Mouse (Mus musculus) bone marrow, adult 2 months (tissue): Measurements from ENCODE around the gene Cers3. TPM values are rescaled to one million over a fixed set of nuclear protein-coding genes. Genes with fewer than 3 reads are reported as not detected.

Source experiments
- H3K27ac ChIP-seq: fragments of 200-500 bp; 2 replicates; pipeline ENCODE4 v1.5.1; 2012; ENCODE audit warnings: low read depth, mild to moderate bottlenecking, control low read depth, inconsistent platforms, low read length; ENCODE audit not compliant: control insufficient read depth, poor library complexity, insufficient read depth
- H3K4me1 ChIP-seq: fragments of 200-500 bp; 2 replicates; pipeline ENCODE4 v1.6.1; 2011; ENCODE audit warnings: low read length; ENCODE audit not compliant: control insufficient read depth, insufficient read depth
- H3K4me3 ChIP-seq: fragments of 200-500 bp; replicated peaks from 2 replicates; pipeline ENCODE3; 2011; ENCODE audit warnings: mild to moderate bottlenecking, low read depth, low read length, control low read depth; ENCODE audit not compliant: control insufficient read depth
- CTCF ChIP-seq: fragments of 200-500 bp; IDR thresholded peaks from 2 replicates; pipeline ENCODE4 v1.5.1; 2011; ENCODE audit warnings: low read length, control low read depth; ENCODE audit not compliant: control insufficient read depth, insufficient read depth
- POLR2A ChIP-seq: fragments of 200-500 bp; IDR thresholded peaks from 2 replicates; pipeline ENCODE4 v1.6.1; 2011; ENCODE audit warnings: low read depth, mild to moderate bottlenecking, control low read depth, low read length, borderline replicate concordance; ENCODE audit not compliant: control insufficient read depth
- WGBS: fragments of 180-500 bp; shearing (Covaris S2); methylation state at CpG from one replicate; pipeline ENCODE4 v1.1.7; 2018; 5-methylcytosine and 5-hydroxymethylcytosine counted together
- polyA plus RNA-seq: library from polyadenylated mRNA; stranded (reverse); fragments of >200 nt; gene quantifications from 2 replicates; pipeline ENCODE4 v1.2.4, GENCODE M21; 2011; ENCODE audit warnings: low replicate concordance; ENCODE audit not compliant: missing spikeins, insufficient read depth, insufficient read length

Cers3 gene
- polyA plus RNA-seq, 1 experiment, result 0.97 TPM

DNA sequence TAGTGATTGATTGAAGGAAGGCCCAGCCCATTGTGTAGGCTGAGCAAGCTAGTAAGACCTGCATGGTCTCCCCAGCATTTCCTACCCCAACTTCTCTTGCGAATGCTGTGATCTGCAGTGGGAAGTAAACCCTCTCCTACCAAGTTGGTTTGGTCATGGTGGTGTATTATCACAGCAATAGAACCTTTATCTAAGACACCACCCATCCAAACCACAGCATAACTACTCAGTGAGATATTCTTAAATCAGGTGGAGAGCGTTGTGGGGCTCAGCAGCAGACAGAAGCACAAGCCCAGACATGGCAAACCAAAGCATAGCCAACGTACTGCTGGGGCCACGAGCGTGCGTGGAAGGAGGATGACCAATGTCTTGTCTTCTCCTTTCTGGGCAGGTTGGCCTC lies 106.0 kb downstream of the Cers3 start:
- WGBS, result 67% methylated on average over 6 of the region's 6 CpGs
- no peak overlapping the region for H3K4me3 ChIP-seq
- TF ChIP-seq POLR2A (no peak), CTCF (no peak)
- H3K4me1 ChIP-seq, result no peaks in the 10 kb centered on the region
- H3K27ac ChIP-seq, result no peak overlapping the region

DNA sequence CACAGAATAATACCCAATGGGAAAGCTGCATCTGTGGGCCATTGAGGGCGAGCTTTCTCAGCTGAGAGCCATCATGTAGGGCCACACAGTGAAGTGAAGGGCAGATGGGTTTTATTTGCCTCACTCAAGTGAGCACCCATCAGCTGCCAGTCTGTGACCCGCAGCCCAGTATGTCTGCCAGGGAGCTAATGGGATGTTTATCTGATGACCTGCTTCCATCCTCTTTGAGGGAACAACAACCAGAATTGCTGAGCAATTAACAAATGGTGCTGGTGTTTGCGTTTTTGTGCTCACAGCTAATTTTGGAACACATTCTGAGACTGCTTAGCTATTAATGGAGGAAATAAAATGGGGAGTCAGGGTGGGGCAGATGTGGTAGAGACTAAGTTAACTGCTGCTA lies 108.9 kb downstream of the Cers3 start:
- H3K4me3 ChIP-seq, result no peak overlapping the region
- 77% methylated on average over 3 of the region's 3 CpGs for WGBS
- no peaks in the 10 kb centered on the region for H3K4me1 ChIP-seq
- no peak overlapping the region for H3K27ac ChIP-seq
- no peak for TF ChIP-seq CTCF
- no peak for TF ChIP-seq POLR2A

- TF ChIP-seq POLR2A, result no peak
- TF ChIP-seq CTCF, result no peak
- Histone ChIP-seq H3K4me3 (no peak overlapping the region), H3K4me1 (no peaks in the 10 kb centered on the region), H3K27ac (no peak overlapping the region)
- 77% methylated on average over 1 of the region's 1 CpGs for WGBS
Observed at GRCm38 (mm10) chr7:66857610-66858009, 114.3 kb downstream of the Cers3 start.

- 75% methylated on average over 12 of the region's 12 CpGs for WGBS
- Histone ChIP-seq H3K4me1 (no peaks in the 10 kb centered on the region), H3K4me3 (no peak overlapping the region), H3K27ac (no peak overlapping the region)
- no peak for TF ChIP-seq POLR2A
- no peak for TF ChIP-seq CTCF
Observed at GRCm38 (mm10) chr7:66858247-66859075, 115.2 kb downstream of the Cers3 start.

GRCm38 (mm10) chr7:66859220-66859619 lies 115.9 kb downstream of the Cers3 start:
- Histone ChIP-seq H3K4me1 (no peaks in the 10 kb centered on the region), H3K4me3 (no peak overlapping the region), H3K27ac (no peak overlapping the region)
- 87% methylated on average over 5 of the region's 5 CpGs for WGBS
- TF ChIP-seq CTCF (no peak), POLR2A (no peak)

GRCm38 (mm10) chr7:66866944-66867718 lies 123.8 kb downstream of the Cers3 start:
- 18% methylated on average over 19 of the region's 19 CpGs for WGBS
- no peaks in the 10 kb centered on the region for H3K4me1 ChIP-seq
- TF ChIP-seq POLR2A (no peak), CTCF (no peak)
- no peak overlapping the region; the same call in 1 of the 2 replicates for H3K27ac ChIP-seq
- H3K4me3 ChIP-seq, result no peak overlapping the region

- no peak for TF ChIP-seq CTCF
- TF ChIP-seq POLR2A, result no peak
- H3K27ac ChIP-seq, result no peak overlapping the region
- no peak overlapping the region for H3K4me3 ChIP-seq
- WGBS, result 76% methylated on average over 13 of the region's 13 CpGs
- no peaks in the 10 kb centered on the region for H3K4me1 ChIP-seq
Observed at GRCm38 (mm10) chr7:66867719-66868501, 124.6 kb downstream of the Cers3 start.

DNA sequence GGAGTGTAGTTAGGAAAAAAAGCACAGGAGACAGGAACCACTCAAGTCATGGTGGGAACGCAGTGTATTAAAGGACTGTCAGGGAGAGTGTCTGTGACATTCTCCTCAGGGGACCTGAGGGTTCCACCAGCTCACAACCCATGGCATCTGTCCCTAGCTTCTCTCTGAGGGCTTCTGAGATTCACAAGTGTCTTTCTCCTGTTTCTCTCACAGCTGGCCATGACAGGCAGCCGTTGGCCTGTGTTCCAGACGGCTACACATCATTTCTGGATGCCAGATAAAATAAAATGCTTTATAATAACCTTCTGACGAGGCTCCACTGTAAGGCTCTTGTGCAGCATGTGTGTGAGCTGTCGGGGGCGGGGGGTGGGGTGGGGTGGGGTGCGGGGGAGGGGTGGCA lies 128.2 kb downstream of the Cers3 start:
- no peaks in the 10 kb centered on the region for H3K4me1 ChIP-seq
- TF ChIP-seq CTCF (no peak), POLR2A (no peak)
- WGBS, result 75% methylated on average over 7 of the region's 7 CpGs
- no peak overlapping the region for H3K27ac ChIP-seq
- no peak overlapping the region for H3K4me3 ChIP-seq

- TF ChIP-seq CTCF, result no peak
- TF ChIP-seq POLR2A, result no peak
- no peak overlapping the region for H3K4me3 ChIP-seq
- no peaks in the 10 kb centered on the region for H3K4me1 ChIP-seq
- H3K27ac ChIP-seq, result no peak overlapping the region
- WGBS, result 85% methylated on average over 14 of the region's 14 CpGs
Observed at GRCm38 (mm10) chr7:66871940-66872511, 128.7 kb downstream of the Cers3 start.
